Mouse (Mus musculus) cerebellum, adult 2 months (tissue): ENCODE measurements around the gene Itgb6.

Experiments
- CTCF ChIP-seq: fragments of 200-500 bp; IDR thresholded peaks from 2 replicates; pipeline ENCODE4 v1.5.1; 2011; ENCODE audit warnings: low read depth, mild to moderate bottlenecking, control low read depth, low read length, moderate library complexity, borderline replicate concordance; ENCODE audit not compliant: insufficient read depth
- POLR2A ChIP-seq: fragments of 200-500 bp; IDR thresholded peaks from 2 replicates; pipeline ENCODE4 v1.6.1; 2011; ENCODE audit warnings: low read length, control low read depth, borderline replicate concordance; ENCODE audit not compliant: insufficient read depth

GRCm38 (mm10) chr2:60554561-60554960 lies 167.9 kb downstream of the Itgb6 start:
- no peak for TF ChIP-seq CTCF
- TF ChIP-seq POLR2A, result no peak
